Mouse (Mus musculus) liver, adult (tissue): ENCODE results near the gene Rph3a.

ENCODE experiments used
- GATA4 ChIP-seq: IDR thresholded peaks from 2 replicates; pipeline ENCODE4 v1.6.1; 2014; ENCODE audit warnings: mild to moderate bottlenecking, low read length; ENCODE audit not compliant: insufficient replicate concordance

Gene Rph3a

DNA sequence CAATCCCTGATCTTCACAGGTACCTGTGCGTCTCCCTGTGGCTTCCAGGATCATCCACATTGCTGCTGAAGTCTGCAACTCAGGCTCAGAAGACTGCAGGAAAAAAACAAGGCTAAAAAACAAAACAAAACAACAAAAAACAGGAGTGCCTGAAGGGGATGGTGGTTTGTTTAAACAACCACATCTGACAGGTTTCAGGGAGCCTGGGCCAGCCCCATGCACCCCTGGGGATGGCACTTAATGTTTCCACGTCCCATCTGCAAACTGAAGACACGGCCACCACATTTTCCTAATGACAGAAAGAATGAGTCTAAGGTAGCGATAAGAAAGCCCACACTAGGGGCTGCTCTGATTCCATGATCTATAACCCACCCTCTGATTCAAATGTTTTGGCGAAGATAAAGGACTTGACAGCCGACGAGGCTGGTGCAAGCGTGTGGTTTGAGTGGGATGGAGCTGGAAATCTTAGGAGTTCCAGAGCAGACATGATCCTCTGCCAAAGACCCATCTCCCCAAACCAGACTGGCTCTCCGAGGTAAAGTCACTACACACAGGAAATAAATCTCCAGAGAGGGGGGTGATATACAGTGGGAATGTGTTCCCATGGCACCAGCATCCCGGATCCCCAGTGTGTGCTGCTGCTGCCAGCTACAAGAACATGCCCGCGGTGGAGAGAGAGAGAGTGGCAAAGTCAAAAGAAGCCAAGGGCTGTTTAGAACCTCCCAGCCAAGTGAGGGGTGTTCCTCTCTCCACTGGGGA is at the start of gene Rph3a:
Gene Rph3a (minus strand): TSS at position 282 of the 759 bp plus-strand sequence.
- TF ChIP-seq GATA4, result no peak

DNA sequence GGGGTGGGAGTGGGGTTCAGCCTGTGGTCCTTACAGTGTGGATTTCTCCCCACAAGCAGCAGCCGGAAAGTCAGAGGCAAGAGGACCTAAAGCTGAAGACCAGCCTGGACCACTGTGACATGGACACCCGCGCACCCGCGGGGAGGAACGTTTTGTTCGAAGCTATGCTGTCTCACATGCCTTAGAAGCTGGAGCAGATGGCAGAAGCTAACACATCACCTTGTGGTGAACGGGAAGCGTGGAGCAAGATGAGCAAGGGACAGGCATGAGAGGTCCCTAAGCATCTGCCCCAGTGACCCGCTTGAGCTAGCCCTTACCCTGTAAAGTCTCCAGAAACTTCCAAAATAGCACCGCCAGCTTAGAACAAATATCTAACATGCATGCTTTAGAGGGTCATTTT is 48.4 kb upstream of the Rph3a start:
- no peak for TF ChIP-seq GATA4

DNA sequence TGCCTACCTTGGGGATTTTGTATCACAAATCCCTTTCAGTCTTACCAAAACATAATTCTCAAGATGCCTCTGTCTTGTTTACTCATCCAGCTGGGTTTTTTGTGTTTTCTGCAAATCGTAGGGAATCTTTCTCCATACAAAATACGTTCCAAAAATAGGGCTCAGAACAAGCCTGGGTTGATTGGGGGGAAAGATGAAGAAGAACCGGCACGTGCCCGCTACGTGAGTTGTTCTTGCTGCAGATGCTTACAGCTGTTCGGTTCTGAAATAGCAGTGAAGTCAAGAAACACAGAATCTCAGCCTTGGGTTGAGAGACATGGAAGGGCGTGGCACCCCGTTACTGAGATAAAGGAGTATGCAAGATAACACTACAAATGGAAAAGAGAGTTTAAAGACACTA is 44.0 kb upstream of the Rph3a start:
- TF ChIP-seq GATA4, result no peak

DNA sequence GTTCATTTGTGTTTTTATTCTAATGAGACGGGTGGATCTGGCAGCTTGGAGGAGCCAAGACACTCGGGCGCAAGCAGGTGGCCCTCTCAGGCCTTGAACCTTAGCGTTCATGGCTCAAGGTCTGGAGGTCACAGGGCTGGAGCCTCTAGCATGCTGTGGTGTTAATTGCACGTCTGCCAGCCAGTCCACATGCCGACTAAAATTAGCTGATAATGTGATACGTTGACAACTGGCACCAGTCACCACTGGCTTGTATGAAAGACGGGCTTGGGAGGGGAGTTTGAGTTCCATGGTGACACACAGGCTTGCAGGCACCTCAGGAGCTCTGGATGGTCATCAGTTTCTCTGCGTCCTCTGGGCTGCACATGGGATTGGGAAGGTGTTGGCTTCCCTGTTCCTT is 31.9 kb upstream of the Rph3a start:
- no peak for TF ChIP-seq GATA4

DNA sequence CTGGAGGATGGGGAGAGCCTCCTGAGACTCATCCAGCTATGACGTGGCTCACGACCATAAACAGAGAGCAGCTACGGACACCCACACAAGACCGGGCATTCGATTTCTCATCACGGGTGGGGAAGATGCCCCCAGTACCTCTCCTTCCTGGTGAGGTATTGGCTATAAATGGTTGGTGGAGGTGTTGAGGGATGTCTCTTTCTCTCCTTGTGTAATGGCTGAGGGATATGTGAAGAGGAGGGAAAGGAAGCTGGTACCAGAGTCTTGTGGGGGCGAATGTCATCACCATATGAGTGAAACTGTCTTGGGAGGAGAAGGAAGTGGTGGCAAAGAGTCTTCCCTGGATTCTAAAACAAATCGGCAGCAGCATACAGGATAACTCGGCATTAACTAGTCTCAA is 29.6 kb upstream of the Rph3a start:
- no peak for TF ChIP-seq GATA4

DNA sequence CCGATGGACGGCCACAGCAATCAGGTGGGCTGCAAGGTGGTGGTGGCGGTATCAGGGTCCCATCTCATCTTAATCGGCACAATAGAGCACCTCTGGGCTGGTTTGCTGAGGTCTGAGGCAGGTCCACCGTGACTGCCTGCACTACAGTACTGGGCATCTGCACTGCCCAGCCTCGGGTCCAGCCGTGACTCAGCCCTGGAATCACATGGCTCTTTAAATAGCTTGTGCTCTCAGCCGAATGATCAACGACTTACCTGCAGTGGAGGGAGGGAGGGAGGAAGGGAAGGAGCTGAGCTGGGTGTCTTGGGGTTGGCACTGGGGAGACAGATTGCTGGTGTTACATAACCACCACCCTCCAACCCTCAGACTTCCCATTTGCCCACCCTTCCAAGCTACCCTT is 20.3 kb upstream of the Rph3a start:
- no peak for TF ChIP-seq GATA4

DNA sequence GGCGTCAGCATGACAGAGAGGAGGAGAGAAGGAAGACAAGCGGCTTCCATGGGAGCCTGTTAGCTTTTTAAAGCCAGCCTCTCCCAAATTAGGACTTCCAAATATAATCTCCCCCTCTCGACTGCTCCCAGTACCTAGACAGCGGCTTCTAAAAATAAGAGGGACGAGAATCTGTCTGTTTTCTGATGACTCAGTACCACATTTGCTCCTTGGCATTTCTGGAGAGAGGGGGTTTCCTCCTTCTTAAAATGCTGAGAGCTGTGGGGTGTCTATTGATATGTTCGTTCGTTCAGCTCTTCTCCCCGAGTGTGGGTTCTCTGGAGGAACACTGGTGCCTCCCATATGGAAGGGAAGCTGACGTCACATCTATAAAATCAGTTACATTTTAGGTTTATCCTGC is 9.6 kb upstream of the Rph3a start:
- no peak for TF ChIP-seq GATA4

DNA sequence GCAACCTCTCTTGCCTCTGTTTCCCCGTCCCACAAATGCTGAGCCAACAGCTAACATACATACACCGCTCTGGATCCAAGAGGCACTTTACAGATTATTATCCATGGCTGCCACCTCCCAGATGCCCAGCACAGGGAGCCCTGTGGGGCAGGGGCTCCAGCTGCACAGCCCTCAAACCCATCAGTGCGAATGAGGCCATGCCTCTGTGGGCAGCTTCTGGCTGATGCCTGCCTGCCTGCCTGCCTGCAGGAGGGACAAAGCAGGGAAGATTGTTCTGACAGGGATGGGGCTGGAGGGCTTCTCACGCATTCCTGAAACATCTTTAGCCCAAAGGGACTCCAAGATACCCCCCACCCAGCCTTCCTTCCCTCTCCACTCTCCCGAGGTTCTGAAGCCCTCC is 7.8 kb upstream of the Rph3a start:
- no peak for TF ChIP-seq GATA4

DNA sequence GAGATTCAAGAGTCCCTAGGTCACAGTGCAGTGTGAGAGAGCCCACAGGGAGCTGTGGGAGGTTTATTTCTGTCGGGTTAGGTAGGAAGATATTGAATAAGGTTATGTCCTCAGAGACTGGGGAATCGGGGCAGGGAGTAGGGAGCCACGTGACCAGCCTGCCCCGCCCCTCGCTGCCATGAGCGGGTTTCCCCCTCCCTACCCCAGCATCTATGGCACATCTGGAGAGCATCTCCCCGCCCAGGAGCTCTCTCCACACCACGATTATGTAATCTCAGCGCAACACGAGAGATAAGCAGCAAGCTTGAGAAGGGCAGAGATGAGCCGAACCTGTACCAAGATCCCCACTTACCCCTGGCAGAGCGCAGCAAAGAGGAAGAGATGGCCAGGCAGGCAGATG is 6.5 kb upstream of the Rph3a start:
- no peak for TF ChIP-seq GATA4

DNA sequence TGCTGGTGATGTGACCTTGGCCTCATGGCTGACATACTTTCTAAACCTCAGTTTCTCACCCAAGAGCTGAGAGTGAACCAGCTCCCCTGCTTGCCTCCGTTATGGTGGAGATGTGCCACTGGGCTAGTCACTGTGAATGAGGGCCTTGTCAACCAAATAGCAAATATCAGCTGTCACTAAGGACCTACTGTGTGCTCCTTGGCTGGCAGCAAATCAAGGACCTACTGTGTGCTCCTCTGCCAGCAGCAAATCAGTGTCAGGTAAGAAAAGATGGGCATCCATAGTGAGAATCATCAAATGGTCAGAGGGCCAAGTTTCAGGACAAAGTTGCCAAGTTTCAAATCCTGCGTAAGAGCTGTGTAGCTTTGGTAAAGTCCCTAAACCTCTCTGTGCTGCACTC is 4.6 kb upstream of the Rph3a start:
- no peak for TF ChIP-seq GATA4

DNA sequence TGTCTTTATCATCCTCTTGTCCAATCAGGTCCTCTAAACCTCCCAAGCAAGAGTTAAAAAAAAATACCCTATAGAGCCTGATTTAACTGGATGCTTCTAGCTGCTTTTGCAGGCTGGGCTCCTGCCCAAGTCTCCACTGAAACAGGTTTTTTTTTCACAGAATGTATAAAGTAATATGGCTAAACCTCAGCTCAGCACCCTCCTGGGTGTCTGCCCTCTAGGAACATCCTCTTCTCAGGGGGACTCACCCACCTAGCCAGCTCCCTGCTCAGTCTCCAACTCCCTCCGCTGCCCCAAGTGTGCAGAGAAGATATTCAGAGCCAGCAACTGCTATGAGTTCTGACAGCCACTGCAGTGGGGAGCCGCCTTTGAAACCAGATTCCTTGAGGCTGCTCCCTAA is 2.1 kb upstream of the Rph3a start:
- TF ChIP-seq GATA4, result no peak

DNA sequence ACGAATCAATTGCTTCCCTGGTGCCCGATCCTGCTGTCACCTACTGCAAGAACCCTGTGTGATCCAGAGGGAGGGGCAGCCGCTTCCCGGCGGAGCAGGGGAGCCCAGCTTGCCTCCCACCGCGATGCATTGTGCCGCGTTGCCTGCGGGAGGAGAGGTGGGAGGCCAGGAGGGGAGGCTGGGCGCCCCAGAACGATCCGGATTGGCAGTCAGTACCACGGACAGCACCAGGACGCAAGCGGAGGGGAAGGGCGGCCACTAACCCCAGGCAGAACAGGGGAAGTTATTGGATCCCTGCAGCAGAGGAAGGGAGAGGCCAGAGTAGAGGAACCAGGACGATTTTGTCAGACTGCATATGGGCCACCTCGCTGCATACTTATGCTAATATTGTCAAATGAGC is 486 bp downstream of the Rph3a start:
- no peak for TF ChIP-seq GATA4

DNA sequence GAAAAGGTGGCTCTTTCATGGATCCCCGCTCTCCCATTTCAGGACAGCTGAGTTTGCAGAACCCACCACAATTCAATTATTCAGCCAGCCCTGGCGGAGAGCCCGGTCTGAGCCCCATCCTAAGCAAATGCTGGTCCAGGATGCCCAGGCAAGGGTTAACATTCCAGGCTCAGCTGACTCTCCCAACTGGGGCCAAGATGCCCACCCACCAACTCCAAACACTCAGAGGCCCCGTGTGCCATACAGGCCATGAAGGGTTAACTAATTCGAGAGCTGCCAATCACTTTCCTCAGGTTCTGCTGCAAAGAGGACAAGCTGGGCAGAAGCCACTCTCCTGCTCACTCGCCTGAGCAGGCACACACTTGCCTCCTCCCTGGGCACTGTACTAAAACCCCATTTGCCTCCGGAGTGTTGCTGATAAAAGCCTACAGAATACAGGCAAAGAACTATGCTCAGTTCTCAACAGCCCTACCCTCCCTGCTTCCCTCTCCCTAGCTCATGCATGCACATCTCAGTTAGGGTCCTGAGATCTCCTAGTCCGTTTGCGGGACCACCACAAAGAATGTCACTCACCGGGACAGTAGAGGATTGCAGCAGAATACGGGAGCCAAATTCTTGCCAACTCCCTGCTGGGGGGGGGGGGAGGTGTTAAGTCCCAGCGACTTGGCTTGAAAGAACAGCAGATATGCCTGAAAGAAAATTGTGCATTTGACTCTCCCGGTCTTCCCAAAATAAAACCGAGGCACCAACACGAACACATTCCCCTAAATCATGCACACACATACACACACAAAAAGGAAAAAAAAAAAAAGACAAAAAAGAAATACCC is 1.3 kb downstream of the Rph3a start:
- TF ChIP-seq GATA4, result no peak

DNA sequence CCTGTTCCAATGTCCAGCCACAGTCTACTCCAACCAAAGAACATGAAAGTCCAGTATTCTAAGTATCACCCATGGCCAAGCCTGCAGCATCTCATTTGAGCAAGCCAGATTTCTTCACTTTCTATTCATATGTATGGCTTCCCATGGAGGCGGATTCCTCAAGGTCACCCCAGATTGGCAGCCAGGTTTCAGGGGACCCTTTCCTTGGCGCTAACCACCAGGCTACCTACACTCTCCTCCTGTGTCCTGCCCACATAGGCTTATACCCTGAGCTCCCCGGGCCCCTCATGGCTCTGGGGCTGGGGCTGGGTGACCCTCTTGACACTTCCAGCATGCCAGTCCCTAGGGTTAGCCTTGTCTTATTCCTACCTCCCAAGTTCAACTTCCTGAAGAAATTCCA is 2.3 kb downstream of the Rph3a start:
- TF ChIP-seq GATA4, result no peak

DNA sequence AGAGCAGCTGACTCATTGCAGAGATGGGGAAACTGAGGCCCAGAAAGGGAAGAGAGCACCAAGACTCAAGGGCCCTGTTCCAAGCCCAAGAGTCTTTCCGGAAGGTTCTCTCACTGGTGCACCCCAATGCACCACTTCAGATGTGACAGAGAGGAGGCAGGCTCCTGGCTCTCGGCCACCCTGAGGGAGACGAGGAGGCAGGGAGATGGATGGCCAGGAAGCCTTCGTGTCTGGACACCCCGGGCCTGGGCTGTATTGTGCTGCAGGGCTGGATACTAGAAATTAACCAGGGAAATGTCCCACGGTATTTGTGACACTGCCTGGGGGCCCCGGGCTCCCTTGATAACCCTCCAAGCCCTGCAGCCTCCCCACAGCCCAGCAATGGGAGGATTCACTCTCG is 2.8 kb downstream of the Rph3a start:
- TF ChIP-seq GATA4, result no peak

DNA sequence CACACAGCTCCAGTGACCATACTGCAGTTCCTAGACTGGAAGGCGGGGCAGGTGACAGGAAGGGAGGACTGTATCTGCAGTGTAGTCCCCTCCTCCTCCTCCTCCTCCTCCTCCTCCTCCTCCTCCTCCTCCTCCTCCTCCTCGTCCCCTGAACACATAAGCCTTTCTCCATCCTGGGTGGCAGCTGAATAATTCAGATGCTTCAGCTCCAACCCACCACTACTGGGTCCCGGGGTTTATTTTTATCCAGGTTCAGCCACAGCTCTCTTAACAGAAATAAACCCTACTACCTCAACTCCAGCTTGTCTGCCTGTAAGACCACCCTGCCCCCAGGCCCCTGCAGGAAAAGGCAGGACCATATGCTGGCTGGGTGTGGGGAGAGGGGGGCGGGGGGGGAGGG is 3.7 kb downstream of the Rph3a start:
- TF ChIP-seq GATA4, result no peak
